ENCODE assay signal across 19 mouse cellular contexts in the genomic region with DNA sequence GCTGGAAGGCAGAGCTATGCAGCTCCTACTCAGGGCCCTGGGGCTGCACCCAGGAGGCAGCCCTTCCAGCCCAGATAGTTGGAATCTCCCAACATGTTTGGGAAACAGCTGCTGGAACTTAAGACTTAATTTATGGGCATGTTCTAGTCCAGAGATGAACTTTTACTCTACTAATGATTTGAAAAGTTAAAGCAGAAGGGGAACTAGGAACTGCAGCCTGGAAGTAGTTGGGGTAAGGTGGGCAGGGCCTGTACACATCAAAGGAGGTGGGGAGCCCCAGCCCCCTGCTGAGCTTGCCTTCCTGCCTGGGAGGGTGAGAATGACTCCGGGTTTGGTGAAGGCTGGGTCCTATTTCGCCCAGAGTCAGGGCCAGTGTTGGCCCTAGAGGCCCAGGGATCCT. TPM values are rescaled to one million over a fixed set of nuclear protein-coding genes. Genes with fewer than 3 reads are reported as not detected.
A peak's percentile ranks its signal among the peaks of the same experiment; 100 is the strongest.
DNase-seq lines count a peak whose midpoint lies in the region; ATAC-seq and TF ChIP-seq lines count a peak whose summit lies in the region.
"Had no signal": no experiment of that assay in that cellular context is flagged by ENCODE, and none has a peak within 500 bp of the region (broad histone marks: within the 10 kb centered on the region; RNA-seq: fewer than 3 reads in every experiment).

No protein-coding gene starts in this region.

- H3K9ac ChIP-seq in heart, embryonic 12.5 days: no peak overlapping the region
- H3K9ac ChIP-seq: liver, embryonic 12.5 days had no signal

- H3K36me3 ChIP-seq in heart, embryonic 10.5 days: no peaks in the 10 kb centered on the region
- H3K36me3 ChIP-seq in heart, embryonic 12.5 days: no peaks in the 10 kb centered on the region
- H3K36me3 ChIP-seq in thymus, adult 2 months (ENCODE audit: control insufficient read depth, insufficient read depth, low read length): no peaks in the 10 kb centered on the region
- H3K36me3 ChIP-seq: liver, embryonic 12.5 days had no signal

- peaks cover 24% of the 10 kb centered on the region; the same call in 1 of the 2 replicates for H3K27me3 ChIP-seq in heart, embryonic 10.5 days (ENCODE audit: insufficient read depth, poor library complexity, severe bottlenecking)
- H3K27me3 ChIP-seq in heart, embryonic 12.5 days (replicated peaks): peaks cover 33% of the 10 kb centered on the region
- H3K27me3 ChIP-seq in thymus, adult 2 months (ENCODE audit: control insufficient read depth, insufficient read depth, low read length): no peaks in the 10 kb centered on the region
- H3K27me3 ChIP-seq: liver, embryonic 12.5 days had no signal

- H3K4me2 ChIP-seq in heart, embryonic 12.5 days: no peak overlapping the region
- H3K4me2 ChIP-seq: liver, embryonic 12.5 days had no signal

- WGBS in heart, embryonic 10.5 days: 33% methylated on average over 2 of the region's 2 CpGs
- WGBS in heart, embryonic 12.5 days: 38% methylated on average over 2 of the region's 2 CpGs
- 32% methylated on average over 2 of the region's 2 CpGs for WGBS in thymus, adult 2 months

- H3K27ac ChIP-seq in heart, embryonic 10.5 days: peak overlapping the region; percentile 69
- H3K27ac ChIP-seq in heart, embryonic 12.5 days (ENCODE audit: poor library complexity, severe bottlenecking): no peak overlapping the region
- no peak overlapping the region for H3K27ac ChIP-seq in thymus, adult 2 months (ENCODE audit: control insufficient read depth, insufficient read depth, low read length)
- H3K27ac ChIP-seq: heart, adult 2 months; liver, embryonic 12.5 days had no signal

- peaks cover 45% of the 10 kb centered on the region for H3K4me1 ChIP-seq in heart, embryonic 10.5 days
- peaks cover 18% of the 10 kb centered on the region for H3K4me1 ChIP-seq in heart, embryonic 12.5 days (replicated peaks)
- peaks cover 5% of the 10 kb centered on the region for H3K4me1 ChIP-seq in thymus, adult 2 months (replicated peaks; ENCODE audit: control insufficient read depth, insufficient read depth, low read length)
- H3K4me1 ChIP-seq: liver, embryonic 12.5 days; megakaryocyte, embryonic 14.5 days had no signal

- TF ChIP-seq CTCF in thymus, adult 2 months (IDR thresholded peaks at IDR 0.05; ENCODE audit: borderline replicate concordance, control insufficient read depth, extremely low read depth, insufficient read depth, low read length, poor library complexity): no peak

- no peaks in the 10 kb centered on the region for H3K9me3 ChIP-seq in heart, embryonic 10.5 days
- H3K9me3 ChIP-seq in heart, embryonic 12.5 days (replicated peaks): no peaks in the 10 kb centered on the region
- H3K9me3 ChIP-seq: liver, embryonic 12.5 days; megakaryocyte, embryonic 14.5 days had no signal

- no peak overlapping the region for H3K4me3 ChIP-seq in heart, embryonic 10.5 days
- H3K4me3 ChIP-seq in heart, embryonic 12.5 days: no peak overlapping the region
- no peak overlapping the region for H3K4me3 ChIP-seq in thymus, adult 2 months (ENCODE audit: control insufficient read depth, insufficient read depth, low read length)
- H3K4me3 ChIP-seq: heart, adult 2 months; liver, embryonic 12.5 days; megakaryocyte, embryonic 14.5 days; myocyte had no signal

- TF ChIP-seq POLR2A in thymus, adult 2 months (IDR thresholded peaks at IDR 0.05; ENCODE audit: control insufficient read depth, extremely low read depth, insufficient read depth, low read length, poor library complexity): no peak

- ATAC-seq in heart, embryonic 12.5 days (ENCODE audit: insufficient number of reproducible peaks, low FRiP score): no peak
- ATAC-seq: liver, embryonic 12.5 days had no signal

- no peak for DNase-seq in heart, embryonic 10.5 days (ENCODE audit: low spot score)
- DNase-seq in thymus, postnatal 25 days: peak; percentile 9
- DNase-seq in thymus, adult 2 months: no peak
- DNase-seq in forelimb bud, embryonic 11.5 days (ENCODE audit: low read depth, low spot score): peak; percentile 29
- DNase-seq in gastrocnemius, adult 8-10 months (ENCODE audit: low spot score in 2 of 2): no peak
- no peak for DNase-seq in right cerebral cortex, postnatal 4 days
- DNase-seq: B cell, adult 2 months; cerebellum, adult 9-10 months; kidney, adult 2 months; lung, adult 2 months; midbrain, embryonic 14.5 days; spleen, adult 18-20 months had no signal

RNA-seq across cellular contexts. Expression of a gene that starts 35.8 kb away (rescaled TPM):
- polyA plus RNA-seq in heart, embryonic 10.5 days (2016; fragmentation: Nextera tagmentation; extraction: Ambion mirVana): 1.00 and 6.9 TPM in 2 replicates
- 0.13 and 0.67 TPM in 2 replicates for polyA plus RNA-seq in heart, embryonic 12.5 days (2016; fragmentation: Nextera tagmentation; extraction: Ambion mirVana)
- 0.49 and 1.4 TPM in 2 replicates for polyA plus RNA-seq in thymus, adult 2 months (2012; rRNA removed)
- 1 to 10 TPM; 3.0 to 5.8 (median 3.9) TPM for total RNA-seq in gastrocnemius, adult 8-10 months (2022)
- total RNA-seq: common myeloid progenitor, adult 5-6 weeks; hematopoietic stem cell, adult 5-6 weeks had no signal
- polyA plus RNA-seq: liver, embryonic 12.5 days had no signal

RNA-seq across cellular contexts. Expression of a gene that starts 56.0 kb away (rescaled TPM):
- 1.3 and 1.6 TPM in 2 replicates for polyA plus RNA-seq in heart, embryonic 10.5 days (2016; fragmentation: Nextera tagmentation; extraction: Ambion mirVana)
- 1.1 TPM in 2 replicates for polyA plus RNA-seq in heart, embryonic 12.5 days (2016; fragmentation: Nextera tagmentation; extraction: Ambion mirVana)
- 47.0 and 63.6 TPM in 2 replicates for polyA plus RNA-seq in thymus, adult 2 months (2012; rRNA removed)
- 1 to 10 TPM; 2.9 to 4.6 (median 3.7) TPM for total RNA-seq in gastrocnemius, adult 8-10 months (2022)

RNA-seq across cellular contexts. Expression of a gene that starts 56.2 kb away (rescaled TPM):
- polyA plus RNA-seq in heart, embryonic 10.5 days (2016; fragmentation: Nextera tagmentation; extraction: Ambion mirVana): 10.8 and 17.1 TPM in 2 replicates
- 7.8 and 8.0 TPM in 2 replicates for polyA plus RNA-seq in heart, embryonic 12.5 days (2016; fragmentation: Nextera tagmentation; extraction: Ambion mirVana)
- polyA plus RNA-seq in thymus, adult 2 months (2012; rRNA removed): 38.7 and 48.9 TPM in 2 replicates
- 1 to 10 TPM; 3.1 to 6.1 (median 3.7) TPM for total RNA-seq in gastrocnemius, adult 8-10 months (2022)

Comparison
In these comparisons a context has a peak if more than half of its experiments do, and no peak if none do; other contexts are left out.
1. DNase-seq: peak in thymus, postnatal 25 days (single experiment) and forelimb bud, embryonic 11.5 days (single experiment); none in heart, embryonic 10.5 days (single experiment), thymus, adult 2 months (single experiment), gastrocnemius, adult 8-10 months (0 of 2) and right cerebral cortex, postnatal 4 days (single experiment).
2. RNA of a gene that starts 56.0 kb away (polyA plus RNA-seq): 47.0 to 63.6 TPM in thymus, adult 2 months; 1.3 to 1.6 TPM in heart, embryonic 10.5 days and 1.1 TPM in heart, embryonic 12.5 days; every median in the first group is over 10 times any median in the second.